Mouse (Mus musculus) olfactory bulb, adult 2 months (tissue): Measurements from ENCODE around the gene Myl3.

Source experiments
- CTCF ChIP-seq: fragments of 200-500 bp; IDR thresholded peaks from 2 replicates; pipeline ENCODE4 v1.5.1; 2012; ENCODE audit warnings: low read depth, mild to moderate bottlenecking, low read length, moderate library complexity; ENCODE audit not compliant: insufficient read depth
- POLR2A ChIP-seq: fragments of 200-500 bp; IDR thresholded peaks from 2 replicates; pipeline ENCODE4 v1.6.1; 2012; ENCODE audit warnings: mild to moderate bottlenecking, low read depth, low read length, moderate library complexity; ENCODE audit not compliant: insufficient read depth

DNA sequence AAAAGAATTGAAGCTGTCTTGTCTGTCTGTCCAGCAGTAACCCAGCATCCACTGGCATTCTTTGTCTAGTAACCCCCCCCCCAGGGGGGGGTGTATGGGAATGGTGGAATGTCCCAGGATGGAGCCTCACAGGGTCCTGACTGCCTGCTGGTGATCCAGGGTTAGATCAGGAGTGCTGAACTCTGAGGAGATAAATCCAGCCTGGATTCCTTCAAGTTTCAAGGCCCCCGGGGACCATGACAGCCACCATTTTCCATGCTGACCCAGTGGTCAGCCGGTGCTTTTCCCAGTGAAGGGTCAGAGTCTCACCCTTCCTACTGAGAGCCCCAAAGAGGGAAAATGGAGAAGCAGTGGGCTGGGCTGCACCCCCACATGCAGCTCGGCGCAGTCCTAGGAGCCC lies 9.8 kb upstream of the Myl3 start:
- TF ChIP-seq CTCF (no peak), POLR2A (no peak)
